Mouse (Mus musculus) inflammation-experienced regulatory T-cells, adult 6 months (primary cell): ENCODE data around the gene Jrkl. TPM values are rescaled to one million over a fixed set of nuclear protein-coding genes. Genes with fewer than 3 reads are reported as not detected.

ENCODE experiments used
- ATAC-seq: one replicate; pipeline ENCODE4 v1.8.0; 2017
- polyA plus RNA-seq, 3 experiments: library from polyadenylated mRNA; unstranded; fragments of 100-300 nt; shearing (Covaris generic); gene quantifications; one replicate each; pipeline ENCODE4 v1.2.1; 2017

Jrkl gene
- 1 to 10 TPM; 2.2 to 4.3 (median 3.8) TPM for polyA plus RNA-seq

- no peak for ATAC-seq
Observed at GRCm38 (mm10) chr9:13245481-13245880, at the start of gene Jrkl. TSS of gene Jrkl (minus strand) at chr9:13245829.

GRCm38 (mm10) chr9:13287482-13287881 is 41.9 kb upstream of the Jrkl start:
- ATAC-seq: peak; percentile 56

- no peak for ATAC-seq
Observed at GRCm38 (mm10) chr9:13273219-13273618, 27.6 kb upstream of the Jrkl start.

- no peak for ATAC-seq
Observed at GRCm38 (mm10) chr9:13260980-13261379, 15.4 kb upstream of the Jrkl start.

- no peak for ATAC-seq
Observed at GRCm38 (mm10) chr9:13258173-13258572, 12.5 kb upstream of the Jrkl start.

GRCm38 (mm10) chr9:13256726-13257125 is 11.1 kb upstream of the Jrkl start:
- no peak for ATAC-seq

GRCm38 (mm10) chr9:13251251-13251650 is 5.6 kb upstream of the Jrkl start:
- ATAC-seq: no peak

GRCm38 (mm10) chr9:13248104-13248503 is 2.5 kb upstream of the Jrkl start:
- ATAC-seq: no peak

GRCm38 (mm10) chr9:13246815-13247638 is 1.4 kb upstream of the Jrkl start, which contains the start of gene Ccdc82:
TSS of gene Ccdc82 (plus strand) at chr9:13246955.
- ATAC-seq: peak; percentile 88

- no peak for ATAC-seq
Observed at GRCm38 (mm10) chr9:13242321-13242720, 3.3 kb downstream of the Jrkl start.

- ATAC-seq: peak; percentile 84
Observed at GRCm38 (mm10) chr9:13231545-13232216, 13.9 kb downstream of the Jrkl start.

- ATAC-seq: no peak
Observed at GRCm38 (mm10) chr9:13230553-13230952, 15.1 kb downstream of the Jrkl start.

GRCm38 (mm10) chr9:13225872-13226271 is 19.8 kb downstream of the Jrkl start:
- no peak for ATAC-seq

GRCm38 (mm10) chr9:13206369-13206768 is 39.3 kb downstream of the Jrkl start:
- no peak for ATAC-seq

- ATAC-seq: no peak
Observed at GRCm38 (mm10) chr9:13203681-13204080, 41.9 kb downstream of the Jrkl start.

- no peak for ATAC-seq
Observed at GRCm38 (mm10) chr9:13203109-13203508, 42.5 kb downstream of the Jrkl start.

GRCm38 (mm10) chr9:13200079-13200478 is 45.5 kb downstream of the Jrkl start:
- ATAC-seq: no peak

- ATAC-seq: no peak
Observed at GRCm38 (mm10) chr9:13195762-13196161, 49.9 kb downstream of the Jrkl start.

- ATAC-seq: no peak
Observed at GRCm38 (mm10) chr9:13195268-13195667, 50.4 kb downstream of the Jrkl start.

GRCm38 (mm10) chr9:13194619-13195018 is 51.0 kb downstream of the Jrkl start:
- no peak for ATAC-seq
